Mouse (Mus musculus) heart, postnatal 25 days (tissue): ENCODE data around the gene Cabp2. TPM values are rescaled to one million over a fixed set of nuclear protein-coding genes. Genes with fewer than 3 reads are reported as not detected.

ENCODE experiments used
- DNase-seq: peaks from one replicate; pipeline ENCODE4 v3.0.0; 2022; ENCODE audit warnings: low spot score
- intact Hi-C: fragments of 180-260 bp; cut with DNase I; formaldehyde crosslinking; loops from one replicate; pipeline ENCODE4 v1.15.1; 2025
- total RNA-seq, 2 experiments: library from RNA; stranded (reverse); gene quantifications; 2 replicates each; pipeline ENCODE4 v1.2.3; 2021

Cabp2 gene
- total RNA-seq, 2 experiments from 2014 or later: not detected

DNA sequence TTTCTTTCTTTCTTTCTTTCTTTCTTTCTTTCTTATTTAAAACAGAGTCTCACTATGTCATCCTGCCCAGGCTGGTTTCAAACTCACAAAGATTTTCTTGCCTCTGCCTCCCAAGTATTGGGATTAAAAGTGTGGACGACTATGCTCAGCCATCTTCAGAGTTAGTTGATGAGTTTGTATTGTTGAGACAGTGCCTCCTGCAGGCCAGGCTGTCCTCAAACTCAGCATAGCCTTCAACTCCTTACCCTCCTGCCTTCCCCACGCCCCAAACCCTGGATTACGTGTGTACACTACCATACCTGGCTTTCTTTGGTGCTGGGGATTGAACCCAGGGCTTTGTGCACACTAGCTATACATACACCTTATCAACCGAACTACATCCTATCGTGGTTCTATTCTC is 55.1 kb downstream of the Cabp2 start:
- intact Hi-C loops: no loop called here

More for the DNA sequence above, 55.1 kb downstream of the Cabp2 start:
- DNase-seq: no peak

Other genes starting within 250 kb of the Cabp2 start
- gene Chka, start 229.8 kb upstream of the Cabp2 start, total RNA-seq: 10 to 100 TPM in 1 of 2 experiments, 1 to 10 TPM in 1; 9.5 to 13.0 TPM
- 1 to 10 TPM; 8.9 to 9.8 TPM for gene Tcirg1, start 174.4 kb upstream of the Cabp2 start, total RNA-seq
- 100 to 1,000 TPM; 538 TPM for gene Ndufs8, start 168.8 kb upstream of the Cabp2 start, total RNA-seq
- 1 to 10 TPM; 1.8 TPM for gene Aldh3b1, start 151.8 kb upstream of the Cabp2 start, total RNA-seq
- 10 to 100 TPM; 19.0 to 20.3 TPM for gene Unc93b1, start 146.4 kb upstream of the Cabp2 start, total RNA-seq
- gene Aldh3b3, start 122.9 kb upstream of the Cabp2 start, total RNA-seq: 1 to 10 TPM in 1 of 2 experiments, under 1 TPM in 1; 0.60 to 1.1 TPM
- under 1 TPM; 0.14 to 0.23 TPM for gene Aldh3b2, start 109.2 kb upstream of the Cabp2 start, total RNA-seq
- gene Acy3, start 95.0 kb upstream of the Cabp2 start, total RNA-seq: 10 to 100 TPM; 20.3 to 21.5 TPM
- not detected for gene Tbx10, start 88.8 kb upstream of the Cabp2 start, total RNA-seq
- gene Nudt8, start 81.0 kb upstream of the Cabp2 start, total RNA-seq: 100 to 1,000 TPM; 109 to 118 TPM
- gene Gm49405, start 81.0 kb upstream of the Cabp2 start, total RNA-seq: 1 to 10 TPM; 2.0 to 2.2 TPM
- 100 to 1,000 TPM; 148 to 152 TPM for gene Doc2g, start 78.3 kb upstream of the Cabp2 start, total RNA-seq
- gene Ndufv1, start 68.8 kb upstream of the Cabp2 start, total RNA-seq: 1,000 to 10,000 TPM; 1,136 to 1,167 TPM
- 100 to 1,000 TPM; 321 to 327 TPM for gene Gstp1, start 43.6 kb upstream of the Cabp2 start, total RNA-seq
- 100 to 1,000 TPM in 1 of 2 experiments, 10 to 100 TPM in 1; 87.8 to 116 TPM for gene Gstp2, start 35.6 kb upstream of the Cabp2 start, total RNA-seq
- not detected for gene Gstp3, start 22.0 kb upstream of the Cabp2 start, total RNA-seq
- 10 to 100 TPM; 36.6 to 45.1 TPM for gene Cdk2ap2, start 15.6 kb downstream of the Cabp2 start, total RNA-seq
- 10 to 100 TPM; 20.8 to 22.1 TPM for gene Pitpnm1, start 18.4 kb downstream of the Cabp2 start, total RNA-seq
- gene Aip, start 44.3 kb downstream of the Cabp2 start, total RNA-seq: 10 to 100 TPM; 54.2 to 56.8 TPM
- gene Gpr152, start 58.2 kb downstream of the Cabp2 start, total RNA-seq: not detected
- under 1 TPM in 1 of 2 experiments, not detected in 1; 0.31 TPM for gene Cabp4, start 62.5 kb downstream of the Cabp2 start, total RNA-seq
- 10 to 100 TPM; 53.4 to 57.6 TPM for gene Coro1b, start 67.0 kb downstream of the Cabp2 start, total RNA-seq
- gene Ptprcap, start 72.0 kb downstream of the Cabp2 start, total RNA-seq: 1 to 10 TPM in 1 of 2 experiments, under 1 TPM in 1; 0.94 to 1.5 TPM
- 10 to 100 TPM; 16.5 to 16.8 TPM for gene Rps6kb2, start 81.8 kb downstream of the Cabp2 start, total RNA-seq
- gene Carns1, start 93.9 kb downstream of the Cabp2 start, total RNA-seq: 10 to 100 TPM; 33.5 to 34.1 TPM
- gene Tbc1d10c, start 109.7 kb downstream of the Cabp2 start, total RNA-seq: 1 to 10 TPM; 9.2 to 9.3 TPM
- 100 to 1,000 TPM; 337 TPM for gene Ppp1ca, start 110.5 kb downstream of the Cabp2 start, total RNA-seq
- gene Rad9a, start 120.1 kb downstream of the Cabp2 start, total RNA-seq: 1 to 10 TPM; 5.3 to 5.8 TPM
- 1 to 10 TPM in 1 of 2 experiments, under 1 TPM in 1; 0.94 to 2.0 TPM for gene Clcf1, start 132.7 kb downstream of the Cabp2 start, total RNA-seq
- not detected for gene AC109138.7, start 132.8 kb downstream of the Cabp2 start, total RNA-seq
- 10 to 100 TPM in 1 of 2 experiments, 1 to 10 TPM in 1; 9.7 to 11.1 TPM for gene Pold4, start 150.3 kb downstream of the Cabp2 start, total RNA-seq
- gene Ssh3, start 187.6 kb downstream of the Cabp2 start, total RNA-seq: 1 to 10 TPM; 5.8 to 6.6 TPM
- gene Ankrd13d, start 201.6 kb downstream of the Cabp2 start, total RNA-seq: 1 to 10 TPM; 1.2 to 1.5 TPM
- 10 to 100 TPM; 49.3 to 57.9 TPM for gene Grk2, start 224.6 kb downstream of the Cabp2 start, total RNA-seq